Mouse (Mus musculus) testis, adult 2 months (tissue): ENCODE results near the gene Fcrl6.

ENCODE experiments used
- CTCF ChIP-seq: fragments of 200-500 bp; IDR thresholded peaks from 2 replicates; pipeline ENCODE4 v1.5.1; 2012; ENCODE audit warnings: low read depth, mild to moderate bottlenecking, inconsistent platforms, low read length, moderate library complexity; ENCODE audit not compliant: control insufficient read depth, insufficient read depth, insufficient replicate concordance
- POLR2A ChIP-seq: fragments of 200-500 bp; IDR thresholded peaks from 2 replicates; pipeline ENCODE4 v1.6.1; 2012; ENCODE audit warnings: low read depth, mild to moderate bottlenecking, inconsistent platforms, low read length, moderate library complexity; ENCODE audit not compliant: control insufficient read depth

DNA sequence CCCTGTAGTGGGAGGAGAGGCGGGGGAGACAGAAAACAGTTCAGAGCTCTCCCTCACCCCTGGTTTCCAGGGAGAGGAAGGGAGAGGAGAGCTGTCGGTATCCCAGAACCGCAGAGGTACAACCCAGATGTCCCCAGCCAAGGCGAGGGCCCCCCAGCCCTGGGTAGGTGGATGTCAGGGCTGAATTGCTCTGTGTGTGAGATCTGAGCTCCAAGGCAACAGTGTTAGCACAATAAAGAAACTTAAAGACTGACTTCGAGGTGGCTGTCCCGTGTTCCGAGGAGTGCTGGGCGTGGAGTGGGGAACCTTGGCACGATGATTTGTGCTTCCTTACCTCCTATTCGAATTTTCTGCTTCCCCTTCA lies 38.9 kb downstream of the Fcrl6 start:
- TF ChIP-seq POLR2A (no peak), CTCF (no peak)
